Mouse (Mus musculus): ENCODE measurements at regions not wholly inside any gene's neighbourhood (a gene's known extent, or its start where the extent isn't known, plus 50 kb on each side); places are given as distances from the start of the nearest gene placed in this dataset.

- DNase-seq (ENCODE audit: low spot score) (no peak), ATAC-seq (ENCODE audit: low FRiP score, low TSS enrichment) (no peak)
- no peak overlapping the region for H3K4me3 ChIP-seq (ENCODE audit: low read depth, low read length)
- whole genome bisulfite sequencing = 80% methylated on average over 12 of the region's 12 CpGs
- no peak overlapping the region for H3K9ac ChIP-seq (ENCODE audit: low read length)
- no peaks in the 10 kb centered on the region for H3K27me3 ChIP-seq (ENCODE audit: control insufficient read depth, insufficient read depth, low read length)
- H3K9me3 ChIP-seq (ENCODE audit: control insufficient read depth, low read length) = no peaks in the 10 kb centered on the region
- H3K36me3 ChIP-seq (ENCODE audit: control insufficient read depth, insufficient read depth, low read length) = no peaks in the 10 kb centered on the region
- no peak overlapping the region for H3K27ac ChIP-seq (replicated peaks)
- no peaks in the 10 kb centered on the region for H3K4me1 ChIP-seq (replicated peaks; ENCODE audit: control insufficient read depth, insufficient read depth)
- H3K4me2 ChIP-seq (replicated peaks; ENCODE audit: low read depth) = no peak overlapping the region
- TF ChIP-seq EP300 (optimal IDR thresholded peaks at IDR 0.05) = no peak
- no peak for TF ChIP-seq CTCF (IDR thresholded peaks at IDR 0.05; ENCODE audit: low read depth)
Observed at GRCm38 (mm10) chr11:110670626-110671508, 271.9 kb downstream of the Map2k6 start.

DNA sequence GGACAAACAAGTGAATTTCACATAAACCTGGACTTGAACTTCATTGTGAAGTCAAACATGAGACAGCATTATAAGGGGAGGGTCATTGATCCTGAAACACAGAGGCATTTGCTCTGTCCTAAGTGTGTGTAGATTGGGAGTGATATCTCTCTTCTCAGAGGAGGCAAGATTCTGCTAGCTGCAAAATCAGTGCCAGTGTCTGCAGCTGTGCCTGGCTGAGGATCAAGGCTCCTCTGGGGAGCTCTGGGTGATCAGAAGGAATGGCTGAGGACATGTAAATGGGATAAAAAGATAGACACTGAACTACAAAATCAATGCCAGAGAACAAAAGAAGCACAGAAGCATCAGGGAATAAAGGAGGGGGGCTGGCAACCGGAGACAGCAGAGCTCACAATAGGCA lies 274.0 kb downstream of the Map2k6 start:
- WGBS = 56% methylated on average over 1 of the region's 1 CpGs
- Histone ChIP-seq H3K4me2 (replicated peaks; ENCODE audit: low read depth) (no peak overlapping the region), H3K9me3 (ENCODE audit: control insufficient read depth, low read length) (no peaks in the 10 kb centered on the region), H3K9ac (ENCODE audit: low read length) (no peak overlapping the region), H3K27ac (replicated peaks) (no peak overlapping the region), H3K4me3 (ENCODE audit: low read depth, low read length) (no peak overlapping the region), H3K36me3 (ENCODE audit: control insufficient read depth, insufficient read depth, low read length) (no peaks in the 10 kb centered on the region), H3K4me1 (replicated peaks; ENCODE audit: control insufficient read depth, insufficient read depth) (no peaks in the 10 kb centered on the region), H3K27me3 (ENCODE audit: control insufficient read depth, insufficient read depth, low read length) (no peaks in the 10 kb centered on the region)
- DNase-seq (ENCODE audit: low spot score) = no peak
- no peak for ATAC-seq (ENCODE audit: low FRiP score, low TSS enrichment)
- TF ChIP-seq EP300 (optimal IDR thresholded peaks at IDR 0.05) (no peak), CTCF (IDR thresholded peaks at IDR 0.05; ENCODE audit: low read depth) (no peak)

DNA sequence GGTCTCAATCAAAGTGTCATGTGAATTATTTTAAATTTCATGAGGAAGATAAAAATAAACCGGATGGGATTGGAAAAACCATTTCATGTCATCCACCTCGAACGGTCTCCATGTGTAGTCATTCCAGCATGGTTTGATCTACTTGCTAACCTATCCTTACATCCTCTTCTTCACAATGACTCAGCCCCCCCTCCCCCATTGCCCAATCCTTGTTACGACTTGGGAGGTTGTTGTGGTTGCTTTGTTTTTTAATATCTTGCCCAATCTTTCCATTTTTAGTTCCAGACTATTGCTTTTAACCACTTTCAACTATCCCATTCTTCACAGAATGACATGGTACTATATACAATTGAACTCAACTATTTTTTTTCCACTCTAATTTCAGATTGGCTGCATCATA lies 275.0 kb upstream of the Kcnj16 start:
- Histone ChIP-seq H3K4me2 (replicated peaks; ENCODE audit: low read depth) (no peak overlapping the region), H3K9me3 (ENCODE audit: control insufficient read depth, low read length) (no peaks in the 10 kb centered on the region), H3K27ac (replicated peaks) (no peak overlapping the region), H3K9ac (ENCODE audit: low read length) (no peak overlapping the region), H3K27me3 (ENCODE audit: control insufficient read depth, insufficient read depth, low read length) (no peaks in the 10 kb centered on the region), H3K4me3 (ENCODE audit: low read depth, low read length) (no peak overlapping the region), H3K36me3 (ENCODE audit: control insufficient read depth, insufficient read depth, low read length) (no peaks in the 10 kb centered on the region), H3K4me1 (replicated peaks; ENCODE audit: control insufficient read depth, insufficient read depth) (no peaks in the 10 kb centered on the region)
- no peak for ATAC-seq (ENCODE audit: low FRiP score, low TSS enrichment)
- TF ChIP-seq EP300 (optimal IDR thresholded peaks at IDR 0.05) (no peak), CTCF (IDR thresholded peaks at IDR 0.05; ENCODE audit: low read depth) (no peak)
- DNase-seq (ENCODE audit: low spot score) = no peak
- WGBS = 82% methylated on average over 4 of the region's 4 CpGs

DNA sequence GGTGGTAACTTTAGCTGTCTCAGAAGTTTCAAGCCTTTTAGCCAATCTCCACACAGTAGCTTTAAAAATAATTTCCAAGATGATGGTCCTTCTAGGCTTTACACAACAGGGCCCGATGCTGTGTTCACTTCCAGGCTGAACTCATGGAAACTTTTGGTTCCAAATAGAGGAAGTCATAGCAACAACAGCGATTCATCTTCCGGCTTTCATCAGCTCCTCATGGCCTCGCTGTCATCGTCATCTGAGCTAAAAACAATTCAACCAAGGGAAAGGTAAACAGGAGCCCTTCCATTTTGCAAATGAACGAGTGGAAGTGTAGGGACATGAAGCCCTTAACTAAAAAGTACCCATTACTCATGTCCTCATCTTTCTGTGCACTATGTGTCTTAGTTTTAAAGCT lies 270.8 kb upstream of the Kcnj16 start:
- TF ChIP-seq EP300 (optimal IDR thresholded peaks at IDR 0.05) (no peak), CTCF (IDR thresholded peaks at IDR 0.05; ENCODE audit: low read depth) (no peak)
- DNase-seq (ENCODE audit: low spot score) = no peak
- ATAC-seq (ENCODE audit: low FRiP score, low TSS enrichment) = no peak
- 68% methylated on average over 6 of the region's 6 CpGs for WGBS
- Histone ChIP-seq H3K27ac (replicated peaks) (no peak overlapping the region), H3K4me1 (replicated peaks; ENCODE audit: control insufficient read depth, insufficient read depth) (no peaks in the 10 kb centered on the region), H3K36me3 (ENCODE audit: control insufficient read depth, insufficient read depth, low read length) (no peaks in the 10 kb centered on the region), H3K27me3 (ENCODE audit: control insufficient read depth, insufficient read depth, low read length) (no peaks in the 10 kb centered on the region), H3K9ac (ENCODE audit: low read length) (no peak overlapping the region), H3K9me3 (ENCODE audit: control insufficient read depth, low read length) (no peaks in the 10 kb centered on the region), H3K4me2 (replicated peaks; ENCODE audit: low read depth) (no peak overlapping the region), H3K4me3 (ENCODE audit: low read depth, low read length) (no peak overlapping the region)

- Histone ChIP-seq H3K4me3 (ENCODE audit: low read depth, low read length) (no peak overlapping the region), H3K9me3 (ENCODE audit: control insufficient read depth, low read length) (no peaks in the 10 kb centered on the region), H3K27me3 (ENCODE audit: control insufficient read depth, insufficient read depth, low read length) (no peaks in the 10 kb centered on the region), H3K9ac (ENCODE audit: low read length) (no peak overlapping the region), H3K4me2 (replicated peaks; ENCODE audit: low read depth) (no peak overlapping the region), H3K27ac (replicated peaks) (no peak overlapping the region), H3K36me3 (ENCODE audit: control insufficient read depth, insufficient read depth, low read length) (no peaks in the 10 kb centered on the region), H3K4me1 (replicated peaks; ENCODE audit: control insufficient read depth, insufficient read depth) (no peaks in the 10 kb centered on the region)
- TF ChIP-seq EP300 (optimal IDR thresholded peaks at IDR 0.05) = no peak
- no peak for TF ChIP-seq CTCF (IDR thresholded peaks at IDR 0.05; ENCODE audit: low read depth)
- whole genome bisulfite sequencing = 76% methylated on average over 5 of the region's 5 CpGs
- DNase-seq (ENCODE audit: low spot score) (no peak), ATAC-seq (ENCODE audit: low FRiP score, low TSS enrichment) (no peak)
Observed at GRCm38 (mm10) chr11:110698342-110698741, 269.5 kb upstream of the Kcnj16 start.

DNA sequence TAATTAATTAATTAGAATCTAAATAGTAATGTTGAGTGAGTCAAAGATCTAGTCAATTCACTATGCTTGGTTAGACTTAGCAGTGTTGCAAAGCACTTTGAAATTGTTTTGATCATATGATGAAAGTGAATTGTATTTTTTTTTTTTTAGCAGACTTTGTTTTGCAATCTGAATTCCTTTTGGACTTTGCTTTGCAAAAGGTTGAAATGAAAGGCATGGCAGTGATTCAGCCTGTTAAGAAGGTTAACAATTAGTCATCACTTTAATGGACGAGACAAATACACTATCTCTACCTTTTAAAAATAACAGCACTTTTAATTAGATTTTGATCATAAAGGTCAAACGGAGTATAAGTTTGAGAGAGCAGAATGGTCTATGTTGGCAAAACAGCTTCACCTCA lies 266.9 kb upstream of the Kcnj16 start:
- ATAC-seq (ENCODE audit: low FRiP score, low TSS enrichment) = no peak
- no peaks in the 10 kb centered on the region for H3K36me3 ChIP-seq (ENCODE audit: control insufficient read depth, insufficient read depth, low read length)
- no peak overlapping the region for H3K27ac ChIP-seq (replicated peaks)
- no peak overlapping the region for H3K4me3 ChIP-seq (ENCODE audit: low read depth, low read length)
- H3K9ac ChIP-seq (ENCODE audit: low read length) = no peak overlapping the region
- H3K4me1 ChIP-seq (replicated peaks; ENCODE audit: control insufficient read depth, insufficient read depth) = no peaks in the 10 kb centered on the region
- no peak for DNase-seq (ENCODE audit: low spot score)
- WGBS = 65% methylated on average over 2 of the region's 2 CpGs
- H3K4me2 ChIP-seq (replicated peaks; ENCODE audit: low read depth) = no peak overlapping the region
- no peaks in the 10 kb centered on the region for H3K9me3 ChIP-seq (ENCODE audit: control insufficient read depth, low read length)
- no peak for TF ChIP-seq CTCF (IDR thresholded peaks at IDR 0.05; ENCODE audit: low read depth)
- no peak for TF ChIP-seq EP300 (optimal IDR thresholded peaks at IDR 0.05)
- no peaks in the 10 kb centered on the region for H3K27me3 ChIP-seq (ENCODE audit: control insufficient read depth, insufficient read depth, low read length)
